Mouse (Mus musculus): Measurements from ENCODE around the gene Acot11. TPM values are rescaled to one million over a fixed set of nuclear protein-coding genes. Genes with fewer than 3 reads are reported as not detected.

Acot11 gene
- total and polyA plus RNA-seq, 3 experiments = 2.3 to 6.8 (median 4.3) TPM

DNA sequence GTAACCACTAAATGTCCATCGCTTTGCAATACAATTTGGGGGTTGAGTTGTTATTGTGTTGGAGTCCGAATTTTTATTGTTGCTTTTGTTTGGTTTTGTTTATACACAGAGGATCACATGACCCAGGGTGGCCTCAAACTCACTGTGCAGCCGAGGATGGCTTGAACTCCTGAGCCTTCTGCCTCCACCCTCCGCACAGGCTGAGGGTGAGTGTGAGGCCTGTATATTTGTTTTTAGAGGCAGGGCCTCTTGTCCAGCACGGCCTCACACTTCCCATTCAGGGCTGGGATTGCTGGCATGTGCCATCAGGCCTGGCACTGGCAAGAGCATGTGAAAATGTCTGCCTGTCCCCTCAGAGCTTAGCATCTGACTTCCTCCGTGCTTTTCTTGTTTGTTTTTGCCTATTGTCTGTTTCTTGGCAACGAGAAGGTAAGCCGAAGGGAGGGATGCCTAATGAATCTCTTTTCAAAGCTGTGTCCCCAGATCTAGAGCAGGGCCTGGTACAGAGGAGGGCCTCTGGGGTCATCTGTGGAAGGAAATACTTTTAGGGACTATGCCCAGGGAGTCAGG is 99.6 kb downstream of the Acot11 start:
- no peak for DNase-seq (ENCODE audit: extremely low read depth)
- H3K79me2 ChIP-seq (replicated peaks; ENCODE audit: control insufficient read depth, extremely low read depth, insufficient read depth, poor library complexity, severe bottlenecking) = no peaks in the 10 kb centered on the region
- H3K4me2 ChIP-seq (ENCODE audit: insufficient read depth, low read depth, poor library complexity, severe bottlenecking) = no peak overlapping the region
- no peaks in the 10 kb centered on the region for H3K9me3 ChIP-seq (replicated peaks; ENCODE audit: low read length)
- no peak overlapping the region for H3K9ac ChIP-seq (ENCODE audit: insufficient read depth, low read depth)
- H3K36me3 ChIP-seq (replicated peaks in 1 of 2; ENCODE audit: control insufficient read depth in 1 of 2, insufficient read depth in 1 of 2, low read length in 1 of 2) = no peaks in the 10 kb centered on the region
- no peak overlapping the region for H3K4me3 ChIP-seq (replicated peaks in 1 of 3; ENCODE audit: low read depth in 2 of 3, low read length in 2 of 3, poor library complexity in 1 of 3)
- peaks cover 79% of the 10 kb centered on the region for H3K27me3 ChIP-seq (replicated peaks)
- no peaks in the 10 kb centered on the region for H3K4me1 ChIP-seq (ENCODE audit: control insufficient read depth in 1 of 2, insufficient read depth in 2 of 2)
- in situ Hi-C loops (cut with MboI; ENCODE audit: low pct_ligation_motif_present, low pct_unique_long_range_greater_than_20kb, low sequenced_read_pairs) (loop anchor here (5.0 kb wide), 1 partner anchor 78 kb away; no protein-coding TSS in a partner anchor), dilution Hi-C loops (cut with MboI; ENCODE audit: extremely low pct_ligation_motif_present, extremely low pct_unique_long_range_greater_than_20kb, low sequenced_read_pairs) (no loop called here)
- H3K27ac ChIP-seq (ENCODE audit: insufficient read depth, low read depth) = no peak overlapping the region
- no peak for TF ChIP-seq ZC3H11A (IDR thresholded peaks at IDR 0.05; ENCODE audit: low read depth, low read length)

DNA sequence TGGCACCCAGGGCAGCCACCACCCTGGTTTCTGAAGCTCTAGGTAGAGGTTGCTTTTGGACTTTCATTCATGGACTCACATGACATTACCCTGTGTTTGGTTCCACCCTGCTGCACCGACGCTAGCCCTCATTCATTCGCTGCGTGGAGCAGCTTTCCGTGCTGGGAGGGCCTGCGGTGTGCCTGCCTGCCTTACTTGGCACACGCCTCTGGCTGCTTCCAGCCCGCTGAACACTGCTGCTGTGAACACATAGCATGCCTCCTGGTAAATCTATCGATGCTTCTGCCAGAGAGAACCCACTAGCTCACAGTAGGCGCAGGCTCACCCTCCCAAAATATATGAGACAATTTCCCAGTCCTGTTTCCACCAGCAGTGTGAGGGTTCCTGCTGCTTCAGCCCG is 100.4 kb downstream of the Acot11 start:
- no peak for TF ChIP-seq JUN (IDR thresholded peaks at IDR 0.05; ENCODE audit: insufficient read depth, low read depth, low read length)
- H3K36me3 ChIP-seq (replicated peaks in 1 of 2; ENCODE audit: control insufficient read depth in 1 of 2, insufficient read depth in 1 of 2, low read length in 1 of 2) = no peaks in the 10 kb centered on the region
- DNase-seq (ENCODE audit: extremely low read depth) = no peak
- dilution Hi-C loops (cut with MboI; ENCODE audit: extremely low pct_ligation_motif_present, extremely low pct_unique_long_range_greater_than_20kb, low sequenced_read_pairs) (no loop called here), in situ Hi-C loops (cut with MboI; ENCODE audit: low pct_ligation_motif_present, low pct_unique_long_range_greater_than_20kb, low sequenced_read_pairs) (no loop called here)
- no peak overlapping the region for H3K4me3 ChIP-seq (replicated peaks in 1 of 3; ENCODE audit: low read depth in 2 of 3, low read length in 2 of 3, poor library complexity in 1 of 3)
- no peak overlapping the region for H3K27ac ChIP-seq (ENCODE audit: insufficient read depth, low read depth)
- no peaks in the 10 kb centered on the region for H3K79me2 ChIP-seq (replicated peaks; ENCODE audit: control insufficient read depth, extremely low read depth, insufficient read depth, poor library complexity, severe bottlenecking)
- no peak overlapping the region for H3K9ac ChIP-seq (ENCODE audit: insufficient read depth, low read depth)
- no peak overlapping the region for H3K4me2 ChIP-seq (ENCODE audit: insufficient read depth, low read depth, poor library complexity, severe bottlenecking)
- no peaks in the 10 kb centered on the region for H3K9me3 ChIP-seq (replicated peaks; ENCODE audit: low read length)
- peaks cover 71% of the 10 kb centered on the region for H3K27me3 ChIP-seq (replicated peaks)
- no peaks in the 10 kb centered on the region for H3K4me1 ChIP-seq (ENCODE audit: control insufficient read depth in 1 of 2, insufficient read depth in 2 of 2)

DNA sequence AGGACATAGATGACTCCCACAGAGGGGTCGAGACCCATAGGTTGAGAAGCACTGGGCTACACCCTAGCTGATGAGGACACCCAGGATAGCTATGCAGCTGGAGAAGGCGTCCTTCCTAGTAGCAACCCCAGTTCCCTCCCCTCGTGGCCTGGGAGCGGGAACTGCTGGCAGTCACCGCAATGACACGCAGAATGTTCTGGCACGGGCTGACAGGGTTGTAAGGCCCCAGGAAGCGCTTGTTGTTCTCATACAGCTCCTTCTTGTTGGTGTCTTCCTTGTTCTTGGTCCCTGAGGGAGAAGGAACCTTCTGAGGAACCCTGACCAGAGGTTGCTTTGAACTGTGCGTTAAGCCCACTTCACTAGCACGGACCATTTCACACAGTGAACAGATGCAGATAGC is 100.8 kb downstream of the Acot11 start:
- Histone ChIP-seq H3K27me3 (replicated peaks) (peaks cover 68% of the 10 kb centered on the region), H3K4me2 (ENCODE audit: insufficient read depth, low read depth, poor library complexity, severe bottlenecking) (no peak overlapping the region)
- in situ Hi-C loops (cut with MboI; ENCODE audit: low pct_ligation_motif_present, low pct_unique_long_range_greater_than_20kb, low sequenced_read_pairs) = no loop called here

More for the DNA sequence above, 100.8 kb downstream of the Acot11 start:
- Histone ChIP-seq H3K4me1 (ENCODE audit: control insufficient read depth in 1 of 2, insufficient read depth in 2 of 2) (no peaks in the 10 kb centered on the region), H3K9me3 (replicated peaks; ENCODE audit: low read length) (no peaks in the 10 kb centered on the region), H3K4me3 (replicated peaks in 1 of 3; ENCODE audit: low read depth in 2 of 3, low read length in 2 of 3, poor library complexity in 1 of 3) (no peak overlapping the region), H3K79me2 (replicated peaks; ENCODE audit: control insufficient read depth, extremely low read depth, insufficient read depth, poor library complexity, severe bottlenecking) (no peaks in the 10 kb centered on the region), H3K9ac (ENCODE audit: insufficient read depth, low read depth) (no peak overlapping the region), H3K27ac (ENCODE audit: insufficient read depth, low read depth) (no peak overlapping the region), H3K36me3 (replicated peaks in 1 of 2; ENCODE audit: control insufficient read depth in 1 of 2, insufficient read depth in 1 of 2, low read length in 1 of 2) (no peaks in the 10 kb centered on the region)
- DNase-seq (ENCODE audit: extremely low read depth) = no peak
- TF ChIP-seq MYC (IDR thresholded peaks at IDR 0.05; ENCODE audit: low read depth, low read length) (no peak), USF1 (IDR thresholded peaks at IDR 0.05; ENCODE audit: low read depth, low read length) (no peak), POLR2AphosphoS2 (IDR thresholded peaks at IDR 0.05; ENCODE audit: low read depth, low read length) (no peak), CTCF (conservative IDR thresholded peaks at IDR 0.05 in 1 of 2, IDR thresholded peaks at IDR 0.05 in 1 of 2; ENCODE audit: low read depth in 2 of 2, low read length in 2 of 2) (no peak), HCFC1 (IDR thresholded peaks at IDR 0.05; ENCODE audit: low read depth, low read length) (no peak), ZNF384 (IDR thresholded peaks at IDR 0.05; ENCODE audit: low read depth, low read length) (no peak), BHLHE40 (IDR thresholded peaks at IDR 0.05; ENCODE audit: low read depth, low read length) (no peak), RAD21 (IDR thresholded peaks at IDR 0.05; ENCODE audit: low read depth, low read length) (no peak), TCF12 (IDR thresholded peaks at IDR 0.05; ENCODE audit: low read depth, low read length) (no peak), ZMIZ1 (IDR thresholded peaks at IDR 0.05; ENCODE audit: low read depth, low read length) (no peak)
- dilution Hi-C loops (cut with MboI; ENCODE audit: extremely low pct_ligation_motif_present, extremely low pct_unique_long_range_greater_than_20kb, low sequenced_read_pairs) = no loop called here

All from CH12.LX (cell line).